Mouse (Mus musculus) bone marrow macrophage, adult 2 months (primary cell): Measurements from ENCODE around the gene Fndc7.

Source experiments
- CTCF ChIP-seq: IDR thresholded peaks from 2 replicates; pipeline ENCODE4 v1.5.1; 2012; ENCODE audit warnings: low read depth, mild to moderate bottlenecking, low read length, moderate library complexity
- POLR2A ChIP-seq: IDR thresholded peaks from 2 replicates; pipeline ENCODE4 v1.6.1; 2012; ENCODE audit warnings: mild to moderate bottlenecking, low read depth, low read length, borderline replicate concordance

- TF ChIP-seq CTCF: no peak
- TF ChIP-seq POLR2A: no peak
These were observed 49.8 kb upstream of the Fndc7 start, which contains the start of gene Henmt1 for GRCm38 (mm10) chr3:108939573-108939972.
